Mouse (Mus musculus) lung, postnatal 36 days (tissue): ENCODE measurements around the gene Ap5s1.

ENCODE experiments used
- DNase-seq: peaks from one replicate; pipeline ENCODE4 v3.0.0; 2022; ENCODE audit warnings: mixed read lengths

The Ap5s1 gene

GRCm38 (mm10) chr2:131188311-131188710 is 18.6 kb upstream of the Ap5s1 start:
- no peak for DNase-seq

GRCm38 (mm10) chr2:131189521-131190309 is 17.2 kb upstream of the Ap5s1 start:
- peak; percentile 70 for DNase-seq

GRCm38 (mm10) chr2:131190344-131191004 is 16.4 kb upstream of the Ap5s1 start:
- DNase-seq = peak; percentile 48

- no peak for DNase-seq
Observed at GRCm38 (mm10) chr2:131191005-131191390, 15.9 kb upstream of the Ap5s1 start.

- DNase-seq = peak; percentile 91
Observed at GRCm38 (mm10) chr2:131196606-131197316, 10.1 kb upstream of the Ap5s1 start.

GRCm38 (mm10) chr2:131200710-131201109 is 6.2 kb upstream of the Ap5s1 start:
- DNase-seq = no peak

- no peak for DNase-seq
Observed at GRCm38 (mm10) chr2:131201262-131201661, 5.6 kb upstream of the Ap5s1 start.

- peak; percentile 61 for DNase-seq
Observed at GRCm38 (mm10) chr2:131203816-131204409, 3.0 kb upstream of the Ap5s1 start.

GRCm38 (mm10) chr2:131204410-131204981 is 2.4 kb upstream of the Ap5s1 start:
- peak; percentile 99 for DNase-seq

GRCm38 (mm10) chr2:131205521-131206182 is 1.2 kb upstream of the Ap5s1 start:
- DNase-seq = no peak

GRCm38 (mm10) chr2:131208356-131208755 is 1.5 kb downstream of the Ap5s1 start:
- no peak for DNase-seq

GRCm38 (mm10) chr2:131209125-131209795 is 2.4 kb downstream of the Ap5s1 start:
- DNase-seq = peak; percentile 39

- peak; percentile 97 for DNase-seq
Observed at GRCm38 (mm10) chr2:131209969-131210792, 3.3 kb downstream of the Ap5s1 start.

- DNase-seq = peak; percentile 52
Observed at GRCm38 (mm10) chr2:131211026-131211615, 4.2 kb downstream of the Ap5s1 start.

GRCm38 (mm10) chr2:131213773-131214172 is 6.9 kb downstream of the Ap5s1 start:
- DNase-seq = no peak

- DNase-seq = peak; percentile 31
Observed at GRCm38 (mm10) chr2:131215941-131216858, 9.3 kb downstream of the Ap5s1 start.

- no peak for DNase-seq
Observed at GRCm38 (mm10) chr2:131220030-131220429, 13.2 kb downstream of the Ap5s1 start.

GRCm38 (mm10) chr2:131221853-131222515 is 15.1 kb downstream of the Ap5s1 start:
- no peak for DNase-seq

GRCm38 (mm10) chr2:131222562-131222961 is 15.7 kb downstream of the Ap5s1 start:
- no peak for DNase-seq
